Mouse (Mus musculus) cerebellum, adult 2 months (tissue): Measurements from ENCODE around the gene Pax9.

ENCODE experiments used
- CTCF ChIP-seq: fragments of 200-500 bp; IDR thresholded peaks from 2 replicates; pipeline ENCODE4 v1.5.1; 2011; ENCODE audit warnings: low read depth, mild to moderate bottlenecking, control low read depth, low read length, moderate library complexity, borderline replicate concordance; ENCODE audit not compliant: insufficient read depth
- POLR2A ChIP-seq: fragments of 200-500 bp; IDR thresholded peaks from 2 replicates; pipeline ENCODE4 v1.6.1; 2011; ENCODE audit warnings: low read length, control low read depth, borderline replicate concordance; ENCODE audit not compliant: insufficient read depth

GRCm38 (mm10) chr12:56737104-56737503 lies 45.5 kb downstream of the Pax9 start:
- TF ChIP-seq CTCF: no peak
- no peak for TF ChIP-seq POLR2A
